Mouse (Mus musculus) left cerebral cortex, postnatal 36 days (tissue): ENCODE data around the gene Dmc1. TPM values are rescaled to one million over a fixed set of nuclear protein-coding genes. Genes with fewer than 3 reads are reported as not detected.

Experiments used
- DNase-seq, 2 experiments: peaks; one replicate each; pipeline ENCODE4 v3.0.0; 2021 to 2022; ENCODE audit warnings: low spot score in 2 of 2, mixed read lengths in 1 of 2
- intact Hi-C: fragments of 180-260 bp; cut with DNase I; formaldehyde crosslinking; loops from one replicate; pipeline ENCODE4 v1.15.1; 2025
- total RNA-seq, 2 experiments: library from RNA; stranded (reverse); gene quantifications; 2 replicates each; pipeline ENCODE4 v1.2.3; 2021

Dmc1 gene
- 1 to 10 TPM; 1.3 to 1.4 TPM for total RNA-seq

DNA sequence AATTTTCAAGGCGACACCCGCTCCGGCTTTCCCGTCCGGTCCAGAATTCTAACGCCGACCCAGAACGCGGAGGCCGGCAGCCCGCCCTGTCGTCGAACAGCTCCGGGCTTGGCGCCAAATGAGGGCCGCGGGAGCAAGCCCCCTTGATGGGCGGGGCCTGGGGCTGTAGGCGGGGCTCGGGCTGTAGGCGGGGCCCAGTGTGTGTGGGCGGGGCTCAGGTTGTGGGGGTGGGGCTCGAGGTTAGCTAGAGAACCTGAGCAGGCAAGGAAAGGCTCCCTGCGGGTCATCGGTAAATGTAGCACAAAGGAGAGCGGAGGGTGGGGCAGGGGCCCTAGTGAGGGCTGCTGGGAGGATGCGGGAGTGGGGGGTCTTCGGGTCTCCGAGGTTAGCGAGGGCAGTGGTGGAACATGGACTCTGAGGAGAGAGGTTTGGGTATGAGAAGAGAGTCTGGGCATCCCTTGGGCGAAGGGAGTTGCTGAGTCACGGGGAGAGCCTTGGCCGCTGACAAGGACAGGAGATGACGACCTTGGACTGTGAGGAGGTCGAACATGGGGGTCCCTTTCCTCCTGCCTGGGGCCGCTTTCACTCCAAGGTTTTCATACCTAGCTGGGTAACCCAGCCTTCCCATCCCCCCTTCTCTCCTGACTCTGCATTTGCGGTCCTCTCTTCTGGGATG lies at the start of gene Dmc1:
Dmc1 (minus strand) TSS at position 120 of the 676 bp plus-strand sequence.
- no peak for DNase-seq
- intact Hi-C loops, result loop anchor here (5.0 to 10.0 kb wide), 3 partner anchors 43 to 360 kb away; partner anchors contain the start of gene Ddx17

DNA sequence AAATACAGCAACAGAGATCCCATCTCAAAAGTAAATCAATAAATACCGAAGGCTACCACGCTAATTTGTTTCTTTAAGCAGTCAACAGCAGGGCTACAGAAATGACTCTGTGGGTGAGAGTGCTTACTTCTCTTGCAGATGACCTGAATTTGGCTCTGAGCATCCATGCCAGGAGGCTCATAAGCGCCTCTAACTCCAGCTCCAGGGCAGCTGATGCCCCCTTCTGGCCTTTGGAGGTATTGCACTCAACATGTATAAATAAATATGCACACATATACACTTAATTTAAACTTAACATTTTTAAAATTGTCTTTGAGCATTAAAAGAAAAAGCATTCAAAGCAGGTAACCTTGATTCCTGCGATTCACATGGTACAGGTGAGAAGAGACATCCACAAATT lies 46.6 kb upstream of the Dmc1 start:
- intact Hi-C loops, result loop anchor here (10.0 kb wide), 1 partner anchor 427 kb away; the partner anchor contains the start of genes Gm49486 and Pick1
- no peak for DNase-seq

DNA sequence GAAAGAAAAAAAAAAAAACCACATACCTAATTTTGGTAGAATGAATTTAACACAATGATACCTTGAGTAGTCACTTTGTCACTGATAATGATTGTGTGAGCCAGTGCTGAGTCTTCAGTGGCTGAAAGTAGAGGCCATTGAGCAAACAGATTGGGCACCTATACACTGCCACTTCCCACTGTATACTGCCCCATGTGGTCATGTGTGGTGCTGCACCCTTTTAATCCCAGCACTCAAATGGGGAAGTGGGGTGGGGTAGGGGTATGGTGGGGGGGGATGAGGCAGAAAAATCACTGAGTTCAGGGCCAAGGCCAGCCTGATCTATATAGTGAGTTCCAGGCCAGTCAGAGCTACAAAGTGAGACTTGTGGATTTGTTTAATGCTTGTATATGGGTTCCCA lies 45.7 kb upstream of the Dmc1 start:
- intact Hi-C loops, result loop anchor here (10.0 kb wide), 1 partner anchor 426 kb away; the partner anchor contains the start of genes Gm49486 and Pick1
- DNase-seq, result no peak

DNA sequence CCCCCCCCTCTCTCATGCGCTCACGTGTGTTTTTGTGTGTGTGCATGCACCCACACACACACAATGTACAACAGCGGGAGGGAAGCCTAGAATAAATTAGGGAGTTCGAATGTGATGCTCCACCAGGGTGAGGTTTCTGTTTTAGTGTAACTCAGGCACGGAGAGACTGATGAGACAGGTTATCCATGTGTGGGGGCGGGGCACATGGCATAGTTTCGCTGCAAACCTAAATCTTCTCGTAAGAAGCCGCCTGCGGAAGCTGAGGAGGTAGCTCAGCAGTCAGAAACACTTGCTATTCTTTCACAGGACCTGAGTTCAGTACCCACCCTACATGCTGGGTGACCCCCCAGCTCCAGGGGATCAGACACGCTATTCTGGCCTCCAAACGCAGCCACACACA lies 43.2 kb upstream of the Dmc1 start:
- intact Hi-C loops, result no loop called here
- DNase-seq, result peak in 1 of 2 experiments; percentile 35

DNA sequence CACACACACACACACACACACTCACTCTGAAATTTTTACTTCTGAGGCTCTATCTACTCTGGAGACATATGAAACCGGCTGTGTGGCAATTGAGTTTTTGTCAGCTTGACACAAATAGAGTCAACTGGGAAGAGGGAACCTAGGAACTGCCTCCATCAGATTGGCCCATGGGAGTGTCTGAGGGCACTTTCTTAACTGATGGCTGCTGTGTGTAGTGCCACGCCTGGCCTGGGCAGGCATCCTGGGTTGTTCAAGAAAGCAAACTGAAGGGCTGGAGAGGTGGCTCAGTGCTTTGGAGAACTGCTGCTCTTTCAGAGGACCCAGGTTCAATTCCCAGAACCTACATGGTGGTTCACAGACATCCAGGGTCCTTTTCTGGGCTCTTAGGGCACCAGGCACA lies 40.6 kb upstream of the Dmc1 start:
- intact Hi-C loops, result no loop called here
- no peak for DNase-seq

DNA sequence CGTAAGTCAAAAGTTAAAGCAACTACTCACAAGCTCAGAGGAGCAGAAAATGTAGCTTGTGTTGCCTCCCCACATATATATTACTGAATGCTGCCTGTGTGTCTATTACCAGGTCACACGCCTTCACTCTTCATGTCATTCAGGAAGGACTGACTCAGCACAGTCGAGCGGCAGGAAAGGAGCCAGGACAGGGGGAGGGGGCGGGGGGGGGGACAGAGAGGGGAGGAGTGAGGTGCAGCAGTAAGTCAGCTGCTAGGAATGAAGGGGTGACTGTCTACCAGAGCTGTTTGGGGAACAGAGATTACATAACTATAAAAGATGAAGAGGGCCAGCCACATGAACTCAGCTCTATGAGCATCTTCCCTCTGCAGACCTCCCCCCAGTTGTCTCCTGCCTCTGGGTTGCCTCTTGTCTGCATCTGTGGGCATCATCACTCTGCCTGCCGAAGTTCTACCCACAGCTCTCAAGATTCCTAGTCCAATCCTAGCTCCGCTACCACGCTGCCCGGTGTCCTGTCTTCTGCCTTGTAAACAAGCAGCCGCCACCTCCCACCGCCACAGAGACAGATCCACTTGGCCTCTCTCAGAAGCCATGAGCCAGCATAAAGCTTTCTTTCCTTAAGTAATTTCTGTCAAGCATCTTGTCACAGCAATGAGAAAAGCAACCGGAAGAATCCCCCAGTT lies 36.4 kb upstream of the Dmc1 start:
- peak; percentile 28 to 54 for DNase-seq
- intact Hi-C loops, result no loop called here

DNA sequence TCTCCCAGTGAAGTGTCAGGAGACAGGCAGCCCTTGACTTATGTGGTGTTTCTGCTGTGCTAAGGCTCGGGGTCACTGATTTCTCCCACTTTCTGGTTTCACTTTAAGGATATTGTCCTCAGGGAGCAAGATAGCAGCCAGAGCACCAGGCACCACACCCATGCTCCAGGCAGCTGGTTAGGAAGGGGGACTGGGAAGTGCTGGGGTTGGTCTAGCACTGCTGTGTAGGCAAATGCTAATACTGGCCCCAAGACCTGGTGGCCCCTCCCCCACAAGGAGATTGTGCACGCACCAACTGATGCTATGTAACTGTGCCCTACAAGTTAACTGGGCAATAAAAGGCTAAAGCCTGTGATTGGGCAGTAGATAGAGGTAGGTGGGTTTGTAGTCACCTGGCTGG lies 25.6 kb upstream of the Dmc1 start:
- no peak for DNase-seq
- intact Hi-C loops, result no loop called here

DNA sequence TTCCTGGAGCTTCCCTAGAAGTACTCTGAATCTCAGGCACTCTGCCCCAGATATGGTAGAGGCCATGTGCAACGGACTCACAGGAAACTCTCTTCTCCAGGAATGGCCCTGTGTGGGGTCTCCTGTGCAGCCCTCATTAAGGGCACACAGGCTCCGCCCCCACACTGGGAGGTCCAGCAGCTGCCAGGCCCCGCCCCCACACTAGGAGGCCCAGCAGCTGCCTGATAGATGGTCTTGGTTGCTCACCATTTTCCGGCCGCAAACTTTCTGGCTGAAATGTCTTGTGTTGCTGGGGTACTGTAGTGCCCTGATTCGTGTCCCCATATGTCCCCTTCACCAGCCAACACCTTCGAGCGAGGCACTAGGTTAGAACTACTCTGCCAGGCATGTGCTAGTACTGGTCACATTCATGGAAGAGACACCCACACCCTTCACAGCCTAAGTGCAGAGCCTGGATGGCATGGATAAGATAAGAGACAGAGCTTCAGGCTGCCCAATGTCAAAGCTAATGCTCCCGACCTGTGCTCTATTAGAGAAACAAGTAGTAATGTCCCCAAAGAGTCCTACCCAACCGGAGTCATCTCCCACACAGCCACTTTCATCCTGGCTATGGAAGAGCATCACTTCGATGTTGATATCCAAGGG lies 15.0 kb upstream of the Dmc1 start:
- intact Hi-C loops, result no loop called here
- no peak for DNase-seq

DNA sequence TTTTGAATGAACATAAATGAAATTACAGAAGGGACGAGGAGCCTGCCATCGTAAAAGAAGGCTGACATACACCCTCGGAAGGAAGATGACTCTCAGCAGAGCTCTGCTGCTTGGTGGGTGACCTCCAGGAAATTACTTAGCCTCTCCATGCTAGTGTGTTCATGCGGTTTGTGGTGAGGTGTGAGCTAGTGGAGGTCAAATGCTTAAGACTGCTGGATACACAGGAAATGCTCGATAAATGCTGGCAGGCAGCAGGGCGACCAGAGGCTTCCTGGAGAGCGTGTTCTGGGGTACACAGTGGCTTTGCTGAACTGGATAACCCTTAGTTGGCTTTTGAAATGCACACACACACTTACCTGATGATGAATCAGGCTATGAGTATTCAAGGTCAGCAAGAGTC lies 13.5 kb upstream of the Dmc1 start:
- no peak for DNase-seq
- intact Hi-C loops, result no loop called here

DNA sequence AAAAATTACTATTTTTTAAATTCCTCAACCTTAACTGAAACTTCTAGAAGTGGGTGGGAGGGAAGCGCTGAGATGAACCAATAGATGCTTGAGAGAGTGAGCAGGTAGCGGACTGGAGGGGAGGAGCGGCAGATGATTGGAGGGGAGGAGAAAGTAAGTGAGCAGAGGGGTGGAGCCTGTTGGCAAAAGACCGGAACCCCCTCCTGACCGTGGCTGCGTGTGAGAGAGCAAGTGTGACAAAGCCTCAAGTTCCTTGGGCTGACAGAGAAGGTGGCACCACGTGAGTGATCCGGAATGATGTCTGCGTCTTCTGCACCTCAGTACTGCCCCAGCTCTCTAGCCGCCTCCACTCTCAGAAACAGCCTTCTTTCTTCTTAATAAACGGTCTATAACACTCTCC lies 12.2 kb upstream of the Dmc1 start:
- DNase-seq, result no peak
- intact Hi-C loops, result no loop called here

DNA sequence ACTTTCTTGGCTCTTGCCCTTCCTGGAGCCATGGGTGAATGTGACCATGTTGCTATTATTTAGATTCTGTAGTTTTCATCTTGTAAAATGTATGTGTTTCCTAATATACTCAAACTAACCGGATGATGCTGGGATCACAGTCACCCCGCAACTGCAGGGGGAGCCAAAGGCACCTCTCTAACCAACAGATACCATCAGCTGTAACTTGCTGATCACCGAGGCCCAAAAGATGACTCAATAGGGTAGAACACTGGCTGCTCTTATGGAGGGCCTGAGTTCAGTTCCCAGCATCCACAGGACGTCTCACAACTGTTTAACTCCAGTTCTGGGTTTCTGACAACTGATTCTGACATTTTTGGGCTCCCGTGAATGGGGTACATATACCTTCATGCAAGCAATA lies 11.8 kb upstream of the Dmc1 start:
- intact Hi-C loops, result no loop called here
- DNase-seq, result no peak

DNA sequence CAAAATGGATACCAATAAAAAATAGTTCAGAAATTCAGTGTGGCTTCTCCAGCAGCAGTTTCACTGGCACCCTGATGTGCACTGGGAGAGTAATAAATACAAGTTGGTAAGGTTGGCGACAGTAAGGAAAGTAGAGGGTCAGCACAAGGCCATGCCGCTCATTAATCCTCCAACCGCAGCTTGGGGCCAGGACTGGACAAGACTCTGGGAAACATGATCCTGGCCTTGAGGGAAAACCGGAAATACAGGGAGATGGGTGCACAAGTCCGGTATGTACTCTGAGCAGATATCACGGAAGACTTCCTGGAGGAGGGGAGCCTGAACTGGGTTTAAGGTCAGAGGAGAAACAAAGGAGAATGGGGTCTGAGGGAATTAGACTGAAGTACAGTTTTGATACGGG lies 10.6 kb upstream of the Dmc1 start:
- intact Hi-C loops, result no loop called here

DNA sequence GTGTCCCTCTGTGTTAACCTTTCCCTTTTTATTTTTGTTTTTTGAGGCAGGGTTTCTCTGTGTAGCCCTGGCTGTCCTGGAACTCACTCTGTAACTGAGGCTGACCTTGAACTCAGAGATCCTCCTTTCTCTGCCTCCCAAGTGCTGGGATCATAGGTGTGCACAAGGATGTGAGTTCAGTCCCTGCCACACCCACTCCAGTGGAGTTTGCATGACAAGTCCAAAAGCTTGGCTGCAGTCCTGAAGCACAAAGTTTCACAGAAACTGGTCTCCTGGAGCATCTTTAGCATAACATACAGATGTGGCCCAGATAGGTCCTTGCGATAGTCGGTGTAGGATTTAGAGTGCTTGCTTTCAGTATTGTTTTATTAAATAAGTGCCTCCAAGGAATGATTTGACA lies 4.3 kb upstream of the Dmc1 start:
- no peak for DNase-seq
- intact Hi-C loops, result loop anchor here (5.0 to 10.0 kb wide), 2 partner anchors 47 to 364 kb away; no protein-coding TSS in a partner anchor

More for the DNA sequence above, 10.6 kb upstream of the Dmc1 start:
- no peak for DNase-seq

DNA sequence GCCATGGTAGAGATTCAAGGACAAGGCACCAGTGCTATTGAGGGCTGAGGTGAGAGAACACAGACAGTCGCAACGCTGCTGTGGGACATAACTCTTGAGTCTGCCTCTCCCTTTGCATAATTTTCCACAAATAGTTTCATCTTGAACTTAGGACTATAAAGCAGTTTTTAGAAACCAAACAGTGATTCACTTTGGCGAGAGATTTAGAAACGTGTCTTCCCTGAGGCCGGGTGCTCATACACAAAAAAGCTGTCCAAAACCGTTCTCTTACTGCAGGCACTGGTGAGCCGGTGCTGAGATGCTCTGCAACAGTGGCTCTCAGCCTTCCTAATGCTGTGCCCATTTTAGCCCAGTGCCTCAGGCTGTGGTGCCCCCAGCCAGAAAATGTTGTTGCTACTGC lies 3.3 kb upstream of the Dmc1 start:
- intact Hi-C loops, result loop anchor here (5.0 to 10.0 kb wide), 2 partner anchors 46 to 363 kb away; no protein-coding TSS in a partner anchor
- DNase-seq, result peak; percentile 27 to 35

DNA sequence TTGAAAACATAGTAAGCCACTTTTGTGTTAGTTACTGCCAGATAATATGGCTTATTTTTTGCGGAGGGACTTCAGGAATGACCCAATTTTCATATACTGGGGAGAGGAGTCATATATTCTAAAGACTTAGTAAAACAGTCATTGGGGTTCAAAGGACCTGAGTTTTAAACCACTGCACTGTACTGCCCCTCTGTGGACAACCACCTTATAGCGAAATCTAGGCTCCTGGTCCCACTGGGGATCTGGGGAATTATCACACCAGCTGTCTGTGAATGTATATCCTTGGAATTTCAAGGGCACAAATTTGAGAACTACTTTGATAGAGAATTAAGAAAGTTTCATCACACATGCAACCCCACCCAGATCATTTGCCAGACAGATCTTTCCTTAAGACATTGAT lies 2.8 kb upstream of the Dmc1 start:
- DNase-seq, result no peak
- intact Hi-C loops, result loop anchor here (5.0 to 10.0 kb wide), 2 partner anchors 45 to 363 kb away; no protein-coding TSS in a partner anchor

DNA sequence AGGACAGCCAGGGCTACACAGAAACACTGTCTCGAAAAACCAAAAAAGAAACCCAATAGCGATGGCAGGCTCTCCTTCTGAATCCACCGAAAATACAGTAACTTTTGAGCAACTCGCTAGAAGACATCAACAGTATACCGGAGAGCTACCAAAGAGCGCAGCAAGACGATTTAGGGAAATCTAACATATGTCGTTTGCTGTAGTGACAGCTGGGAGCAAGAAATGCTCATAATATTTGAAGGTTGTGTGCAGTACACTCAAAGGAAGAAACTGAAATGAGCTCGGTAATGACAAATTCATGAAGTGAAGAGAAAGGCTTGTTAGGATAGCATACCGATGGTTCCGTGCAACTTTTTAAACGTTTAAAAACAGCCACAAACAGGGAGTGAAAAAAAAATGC lies 1.3 kb upstream of the Dmc1 start:
- no peak for DNase-seq
- intact Hi-C loops, result loop anchor here (5.0 to 10.0 kb wide), 2 partner anchors 44 to 361 kb away; no protein-coding TSS in a partner anchor

DNA sequence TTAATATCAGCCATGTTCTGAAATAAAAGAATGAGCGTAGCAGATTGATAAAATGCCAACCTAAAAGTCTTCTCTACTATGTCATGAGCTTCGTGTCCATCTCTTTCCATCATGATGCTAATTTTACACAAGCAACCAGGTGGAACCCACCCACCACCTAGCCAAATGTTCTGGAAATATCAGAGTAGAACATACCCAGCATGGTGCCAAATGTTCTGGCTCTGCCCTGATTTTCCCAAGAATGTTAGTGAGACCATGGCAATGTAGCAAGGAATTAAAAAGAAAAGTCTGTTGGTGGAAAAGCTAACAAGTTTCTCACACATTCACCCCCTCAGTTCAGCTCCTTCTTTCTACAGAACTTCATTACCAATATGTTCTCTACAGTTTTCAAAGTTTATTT lies 4.7 kb downstream of the Dmc1 start:
- DNase-seq, result peak; percentile 57 to 69
- intact Hi-C loops, result loop anchor here (5.0 to 10.0 kb wide), 2 partner anchors 53 to 355 kb away; partner anchors contain the start of gene Ddx17

DNA sequence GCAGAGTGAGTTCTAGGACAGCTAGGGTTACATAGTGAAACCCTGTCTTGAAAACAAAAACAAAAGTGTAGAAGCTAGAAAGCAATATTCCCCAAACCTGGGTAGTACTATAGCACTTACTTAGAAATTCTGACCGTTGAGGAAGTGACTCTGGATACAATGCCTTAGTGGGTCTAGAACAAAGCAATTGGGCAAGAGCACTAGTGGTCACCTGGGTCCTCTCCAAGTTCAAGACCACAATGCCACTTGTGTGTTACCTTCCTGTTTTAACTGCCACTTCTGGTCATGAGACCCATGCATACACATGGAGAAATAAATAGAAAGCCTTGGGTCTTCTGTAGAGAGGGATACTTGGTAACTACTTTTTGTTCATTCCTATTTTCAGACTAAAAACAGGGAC lies 6.2 kb downstream of the Dmc1 start:
- intact Hi-C loops, result no loop called here
- DNase-seq, result no peak

DNA sequence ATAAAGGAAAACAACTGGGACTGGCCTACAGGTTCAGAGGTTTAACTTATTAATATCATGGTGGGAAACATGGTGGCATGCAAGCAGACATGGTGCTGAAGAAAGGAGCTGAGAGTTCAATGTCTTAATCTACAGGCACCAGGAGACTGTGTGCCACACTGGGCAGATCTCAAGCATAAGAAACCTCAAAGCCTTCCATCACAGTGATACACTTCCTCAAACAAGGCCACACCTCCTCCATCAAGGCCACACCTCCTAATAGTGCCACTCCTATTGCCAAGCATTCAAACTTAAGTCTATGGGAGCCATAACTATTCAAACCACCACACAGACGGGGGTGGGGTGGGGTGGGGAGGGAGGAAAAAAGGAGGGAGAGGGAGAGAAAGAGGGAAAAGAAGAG lies 23.3 kb downstream of the Dmc1 start:
- intact Hi-C loops, result no loop called here
- DNase-seq, result no peak

DNA sequence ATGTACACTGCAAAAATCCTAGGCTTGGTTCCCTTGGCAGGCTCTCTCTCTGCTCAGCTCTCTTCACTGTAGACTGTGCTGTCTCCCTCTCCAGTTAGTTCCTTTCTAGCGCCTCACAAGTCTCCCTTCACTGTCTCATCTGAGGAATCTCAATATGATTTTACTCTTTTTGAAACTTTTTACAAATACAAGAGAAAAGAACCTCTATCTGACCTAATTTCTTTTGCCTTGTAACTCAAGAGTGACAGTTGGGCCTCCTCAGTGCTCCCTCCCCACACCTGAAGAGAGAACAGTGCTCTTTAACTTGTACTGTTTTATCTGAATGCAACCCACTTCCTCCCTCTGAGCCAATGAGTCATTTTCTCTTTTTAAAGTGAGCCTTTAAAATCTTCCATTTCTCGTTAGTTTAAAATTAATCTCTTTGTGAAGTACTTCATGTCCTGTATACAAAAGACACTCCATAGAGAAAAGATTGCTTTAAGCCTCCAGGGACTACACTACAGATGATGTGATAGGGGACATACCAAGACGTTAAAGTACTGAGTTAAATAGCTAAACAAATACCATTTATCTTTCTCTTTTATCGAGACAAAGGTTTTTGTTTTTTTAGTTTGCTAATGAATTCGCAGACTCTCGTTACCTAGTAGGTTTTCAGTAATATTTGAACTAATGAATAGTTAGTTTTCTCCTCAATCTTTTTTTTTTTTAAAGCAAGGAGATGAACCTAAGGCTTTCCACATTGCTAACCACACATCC lies 27.1 kb downstream of the Dmc1 start:
- intact Hi-C loops, result no loop called here
- DNase-seq, result peak; percentile 23 to 32
